Mouse (Mus musculus): ENCODE measurements at regions not wholly inside any gene's neighbourhood (a gene's known extent, or its start where the extent isn't known, plus 50 kb on each side); places are given as distances from the start of the nearest gene placed in this dataset.

GRCm38 (mm10) chr1:111699030-111699732, 165.5 kb downstream of the Dsel start:
- Histone ChIP-seq H3K4me3 (no peak overlapping the region), H3K27ac (no peak overlapping the region), H3K9me3 (replicated peaks) (no peaks in the 10 kb centered on the region), H3K9ac (no peak overlapping the region), H3K27me3 (no peaks in the 10 kb centered on the region), H3K36me3 (ENCODE audit: poor library complexity, severe bottlenecking) (no peaks in the 10 kb centered on the region), H3K4me2 (no peak overlapping the region), H3K4me1 (0 out of 2 replicates have a peak, but pooled peaks cover 5% of the 10 kb centered on the region)
- peak; percentile 77 for ATAC-seq

GRCm38 (mm10) chr1:111660950-111661349, 203.8 kb downstream of the Dsel start:
- 85% methylated on average over 1 of the region's 1 CpGs for WGBS
- no peaks in the 10 kb centered on the region for H3K9me3 ChIP-seq (replicated peaks)
- H3K4me1 ChIP-seq = no peaks in the 10 kb centered on the region
- no peak overlapping the region for H3K4me2 ChIP-seq
- no peaks in the 10 kb centered on the region for H3K27me3 ChIP-seq
- no peaks in the 10 kb centered on the region for H3K36me3 ChIP-seq (ENCODE audit: poor library complexity, severe bottlenecking)
- ATAC-seq = peak; percentile 51; the same call in 1 of the 2 replicates
- no peak overlapping the region for H3K27ac ChIP-seq
- no peak overlapping the region for H3K9ac ChIP-seq
- no peak overlapping the region for H3K4me3 ChIP-seq

GRCm38 (mm10) chr1:111660099-111660670, 204.5 kb downstream of the Dsel start:
- Histone ChIP-seq H3K27ac (no peak overlapping the region), H3K27me3 (no peaks in the 10 kb centered on the region), H3K4me1 (no peaks in the 10 kb centered on the region), H3K36me3 (ENCODE audit: poor library complexity, severe bottlenecking) (no peaks in the 10 kb centered on the region), H3K9me3 (replicated peaks) (no peaks in the 10 kb centered on the region), H3K4me2 (no peak overlapping the region), H3K9ac (no peak overlapping the region), H3K4me3 (no peak overlapping the region)
- ATAC-seq = peak; percentile 85
- WGBS = 2% methylated on average over 2 of the region's 2 CpGs

GRCm38 (mm10) chr1:111633860-111634460, 230.8 kb downstream of the Dsel start:
- Histone ChIP-seq H3K9ac (no peak overlapping the region), H3K9me3 (replicated peaks) (no peaks in the 10 kb centered on the region), H3K4me1 (no peaks in the 10 kb centered on the region), H3K27me3 (no peaks in the 10 kb centered on the region), H3K4me2 (no peak overlapping the region), H3K4me3 (no peak overlapping the region), H3K27ac (no peak overlapping the region), H3K36me3 (ENCODE audit: poor library complexity, severe bottlenecking) (no peaks in the 10 kb centered on the region)
- ATAC-seq = peak; percentile 93
- 64% methylated on average over 3 of the region's 3 CpGs for WGBS
